Mouse (Mus musculus) hindbrain, embryonic 15.5 days (tissue): ENCODE measurements around the gene Numb. TPM values are rescaled to one million over a fixed set of nuclear protein-coding genes. Genes with fewer than 3 reads are reported as not detected.

Experiments used
- ATAC-seq: fragments of 200-750 bp; cut with Nextera tagmentation; 2 replicates; pipeline ENCODE4 v1.8.0; 2017; ENCODE audit warnings: low read depth, moderate number of reproducible peaks, moderate TSS enrichment; ENCODE audit not compliant: low FRiP score
- H3K27ac ChIP-seq: fragments of 300-500 bp; sonication (generic); replicated peaks from 2 replicates; pipeline ENCODE4 v1.5.1; 2015; ENCODE audit warnings: mild to moderate bottlenecking, inconsistent platforms
- H3K27me3 ChIP-seq: fragments of 300-500 bp; sonication (generic); 2 replicates; pipeline ENCODE4 v1.6.1; 2015; ENCODE audit warnings: control low read depth, inconsistent platforms
- H3K36me3 ChIP-seq: fragments of 300-500 bp; sonication (generic); 2 replicates; pipeline ENCODE4 v1.6.1; 2015; ENCODE audit warnings: control low read depth, inconsistent platforms
- H3K4me1 ChIP-seq: fragments of 300-500 bp; sonication (generic); replicated peaks from 2 replicates; pipeline ENCODE4 v1.6.1; 2015; ENCODE audit warnings: control low read depth, inconsistent platforms
- H3K4me2 ChIP-seq: fragments of 300-500 bp; sonication (generic); 2 replicates; pipeline ENCODE4 v1.6.1; 2015; ENCODE audit warnings: moderate library complexity, mild to moderate bottlenecking, inconsistent platforms
- H3K4me3 ChIP-seq: fragments of 300-500 bp; sonication (generic); 2 replicates; pipeline ENCODE4 v1.5.1; 2015; ENCODE audit warnings: mild to moderate bottlenecking, inconsistent platforms
- H3K9ac ChIP-seq: fragments of 300-500 bp; sonication (generic); 2 replicates; pipeline ENCODE4 v1.6.1; 2015; ENCODE audit warnings: inconsistent platforms
- H3K9me3 ChIP-seq: fragments of 300-500 bp; sonication (generic); 2 replicates; pipeline ENCODE4 v1.6.1; 2016; ENCODE audit warnings: control low read depth, inconsistent platforms
- WGBS: fragments of 180-500 bp; shearing (Covaris S2); methylation state at CpG from one replicate; pipeline ENCODE4 v1.1.7; 2015; 5-methylcytosine and 5-hydroxymethylcytosine counted together
- polyA plus RNA-seq: library from polyadenylated mRNA; unstranded; fragments of >200 nt; fragmentation: Nextera tagmentation; extraction: Ambion mirVana; gene quantifications from 2 replicates; pipeline ENCODE4 v1.2.1, GENCODE M21; 2015

Gene Numb
- polyA plus RNA-seq, result 15.3 and 17.4 TPM in 2 replicates

GRCm38 (mm10) chr12:83921535-83922381, at the start of gene Numb:
TSS of gene Numb (minus strand) at chr12:83921934.
- Histone ChIP-seq H3K27me3 (no peaks in the 10 kb centered on the region), H3K4me1 (peaks cover 23% of the 10 kb centered on the region; the same call in 1 of the 2 replicates), H3K9me3 (no peaks in the 10 kb centered on the region), H3K36me3 (no peaks in the 10 kb centered on the region), H3K9ac (peak within 1 kb of the TSS; percentile 78), H3K4me3 (peak within 1 kb of the TSS; percentile 97), H3K27ac (peak within 1 kb of the TSS; percentile 88), H3K4me2 (peak within 1 kb of the TSS; percentile 88)
- under 1% methylated on average over 54 of the region's 63 CpGs for WGBS
- ATAC-seq, result peak; percentile 100

GRCm38 (mm10) chr12:83965235-83965634, 43.5 kb upstream of the Numb start:
- Histone ChIP-seq H3K9ac (no peak overlapping the region), H3K4me2 (no peak overlapping the region), H3K36me3 (no peaks in the 10 kb centered on the region), H3K9me3 (no peaks in the 10 kb centered on the region), H3K4me3 (no peak overlapping the region), H3K4me1 (no peaks in the 10 kb centered on the region), H3K27me3 (no peaks in the 10 kb centered on the region), H3K27ac (no peak overlapping the region)
- no peak for ATAC-seq
- 87% methylated on average over 7 of the region's 7 CpGs for whole genome bisulfite sequencing

- no peaks in the 10 kb centered on the region for H3K27me3 ChIP-seq
- H3K9ac ChIP-seq, result no peak overlapping the region
- H3K27ac ChIP-seq, result no peak overlapping the region
- ATAC-seq, result no peak
- no peak overlapping the region for H3K4me3 ChIP-seq
- H3K4me2 ChIP-seq, result no peak overlapping the region
- H3K4me1 ChIP-seq, result peaks cover 5% of the 10 kb centered on the region
- no peaks in the 10 kb centered on the region for H3K9me3 ChIP-seq
- WGBS, result 94% methylated on average over 9 of the region's 9 CpGs
- peaks cover 6% of the 10 kb centered on the region for H3K36me3 ChIP-seq
Measured at GRCm38 (mm10) chr12:83958278-83958677, 36.5 kb upstream of the Numb start.

GRCm38 (mm10) chr12:83951711-83952575, 30.2 kb upstream of the Numb start:
- Histone ChIP-seq H3K4me3 (peak overlapping the region; percentile 98), H3K36me3 (peaks cover 9% of the 10 kb centered on the region), H3K9ac (peak overlapping the region; percentile 65), H3K9me3 (no peaks in the 10 kb centered on the region), H3K27me3 (no peaks in the 10 kb centered on the region), H3K4me2 (peak overlapping the region; percentile 85), H3K4me1 (peaks cover 33% of the 10 kb centered on the region), H3K27ac (peak overlapping the region; percentile 86; the same call in 1 of the 2 replicates)
- no peak for ATAC-seq
- WGBS, result 68% methylated on average over 32 of the region's 32 CpGs

GRCm38 (mm10) chr12:83950840-83951701, 29.3 kb upstream of the Numb start:
- under 1% methylated on average over 113 of the region's 116 CpGs for WGBS

GRCm38 (mm10) chr12:83950493-83950839, 28.7 kb upstream of the Numb start, which contains the start of gene Riox1:
TSS of gene Riox1 (plus strand) at chr12:83950608.
- H3K4me3 ChIP-seq, result peak within 1 kb of the TSS; percentile 98
- peak within 1 kb of the TSS; percentile 85 for H3K4me2 ChIP-seq
- WGBS, result 0% methylated on average over 37 of the region's 37 CpGs
- H3K9ac ChIP-seq, result peak within 1 kb of the TSS; percentile 65
- H3K36me3 ChIP-seq, result 0 out of 2 replicates have a peak, but pooled peaks cover 3% of the 10 kb centered on the region
- peak; percentile 96 for ATAC-seq
- no peaks in the 10 kb centered on the region for H3K9me3 ChIP-seq
- peaks cover 33% of the 10 kb centered on the region for H3K4me1 ChIP-seq
- H3K27me3 ChIP-seq, result no peaks in the 10 kb centered on the region
- H3K27ac ChIP-seq, result peak within 1 kb of the TSS; percentile 86

More at GRCm38 (mm10) chr12:83950840-83951701, 29.3 kb upstream of the Numb start:
- H3K4me1 ChIP-seq, result peaks cover 33% of the 10 kb centered on the region
- peak; percentile 68; the same call in 1 of the 2 replicates for ATAC-seq
- H3K4me2 ChIP-seq, result peak overlapping the region; percentile 85
- H3K4me3 ChIP-seq, result peak overlapping the region; percentile 98
- peak overlapping the region; percentile 86 for H3K27ac ChIP-seq
- H3K9me3 ChIP-seq, result no peaks in the 10 kb centered on the region
- H3K36me3 ChIP-seq, result peaks cover 8% of the 10 kb centered on the region
- H3K27me3 ChIP-seq, result no peaks in the 10 kb centered on the region
- H3K9ac ChIP-seq, result peak overlapping the region; percentile 65

DNA sequence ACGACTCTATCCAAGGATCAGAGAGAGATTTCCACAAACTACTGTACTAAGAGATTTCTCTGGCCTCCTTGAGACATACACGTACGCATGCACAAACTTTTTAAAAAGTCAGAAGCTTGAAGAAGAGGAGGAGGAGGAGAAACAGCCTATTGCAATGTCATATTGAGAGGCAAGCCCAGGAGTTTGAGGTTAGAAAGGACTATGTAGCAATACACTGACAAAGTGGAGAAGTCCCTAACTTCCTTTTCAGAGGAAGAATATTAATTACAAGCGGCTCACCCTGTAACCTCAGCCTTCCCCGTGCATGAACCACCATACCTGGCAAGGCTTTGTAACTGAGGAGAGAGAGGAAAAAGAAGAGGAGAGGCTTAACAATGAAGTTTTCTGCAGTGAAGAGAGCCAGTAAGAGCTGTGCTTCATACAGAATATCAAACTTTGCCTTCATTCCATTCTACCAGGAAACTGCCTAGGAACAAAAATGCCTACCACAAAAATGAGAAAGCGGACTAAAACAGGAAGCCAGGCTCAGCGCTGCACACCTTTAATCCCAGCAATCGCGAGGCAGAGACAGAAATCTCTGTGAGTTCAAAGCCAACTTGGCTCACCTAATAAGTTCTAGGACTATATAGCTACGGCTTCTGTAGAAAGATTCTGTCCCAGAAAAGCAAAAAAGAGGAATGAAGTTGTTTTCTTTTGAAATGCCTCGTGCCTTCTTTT, 28.2 kb upstream of the Numb start:
- Histone ChIP-seq H3K9me3 (no peaks in the 10 kb centered on the region), H3K27me3 (no peaks in the 10 kb centered on the region), H3K4me3 (peak overlapping the region; percentile 98), H3K4me1 (peaks cover 33% of the 10 kb centered on the region), H3K4me2 (peak overlapping the region; percentile 85), H3K9ac (peak overlapping the region; percentile 65; the same call in 1 of the 2 replicates), H3K36me3 (0 out of 2 replicates have a peak, but pooled peaks cover 3% of the 10 kb centered on the region), H3K27ac (peak overlapping the region; percentile 86; the same call in 1 of the 2 replicates)
- no peak for ATAC-seq
- 31% methylated on average over 11 of the region's 11 CpGs for WGBS

GRCm38 (mm10) chr12:83949043-83949442, 27.3 kb upstream of the Numb start:
- ATAC-seq, result no peak
- 86% methylated on average over 4 of the region's 4 CpGs for WGBS

DNA sequence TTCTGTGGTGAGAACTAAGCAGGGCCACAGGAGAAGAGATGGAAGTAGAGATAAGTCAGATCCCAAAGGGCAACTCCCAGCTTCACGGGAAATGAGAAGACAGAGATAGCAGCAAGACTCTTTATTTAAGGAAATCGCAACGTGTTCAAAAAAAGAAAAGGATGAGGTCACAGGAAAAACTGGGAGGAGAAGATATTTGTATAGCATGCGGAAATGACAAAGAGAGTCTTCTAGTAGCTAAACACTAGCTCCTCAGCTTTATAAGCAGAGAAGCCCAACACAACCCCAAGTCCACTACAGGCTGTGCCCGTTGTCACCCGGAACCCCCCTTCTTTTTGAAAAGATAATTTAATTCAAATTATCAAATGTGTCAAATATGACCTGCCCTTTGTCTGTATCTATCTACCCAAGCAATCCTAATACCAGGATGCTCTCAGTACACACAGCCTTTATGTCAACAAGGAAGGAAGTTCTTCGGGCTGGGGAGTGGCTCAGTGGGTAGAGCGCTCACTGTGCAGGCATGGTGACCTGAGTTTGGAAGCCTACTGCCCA, 25.6 kb upstream of the Numb start:
- WGBS, result 81% methylated on average over 8 of the region's 8 CpGs
- Histone ChIP-seq H3K9ac (no peak overlapping the region), H3K36me3 (no peaks in the 10 kb centered on the region), H3K27ac (no peak overlapping the region), H3K4me1 (peaks cover 19% of the 10 kb centered on the region), H3K4me3 (no peak overlapping the region), H3K27me3 (no peaks in the 10 kb centered on the region), H3K4me2 (no peak overlapping the region), H3K9me3 (no peaks in the 10 kb centered on the region)
- no peak for ATAC-seq

More at GRCm38 (mm10) chr12:83949043-83949442, 27.3 kb upstream of the Numb start:
- Histone ChIP-seq H3K4me3 (no peak overlapping the region), H3K4me1 (peaks cover 33% of the 10 kb centered on the region), H3K9me3 (no peaks in the 10 kb centered on the region), H3K4me2 (no peak overlapping the region), H3K27me3 (no peaks in the 10 kb centered on the region), H3K27ac (no peak overlapping the region), H3K9ac (no peak overlapping the region), H3K36me3 (0 out of 2 replicates have a peak, but pooled peaks cover 3% of the 10 kb centered on the region)

DNA sequence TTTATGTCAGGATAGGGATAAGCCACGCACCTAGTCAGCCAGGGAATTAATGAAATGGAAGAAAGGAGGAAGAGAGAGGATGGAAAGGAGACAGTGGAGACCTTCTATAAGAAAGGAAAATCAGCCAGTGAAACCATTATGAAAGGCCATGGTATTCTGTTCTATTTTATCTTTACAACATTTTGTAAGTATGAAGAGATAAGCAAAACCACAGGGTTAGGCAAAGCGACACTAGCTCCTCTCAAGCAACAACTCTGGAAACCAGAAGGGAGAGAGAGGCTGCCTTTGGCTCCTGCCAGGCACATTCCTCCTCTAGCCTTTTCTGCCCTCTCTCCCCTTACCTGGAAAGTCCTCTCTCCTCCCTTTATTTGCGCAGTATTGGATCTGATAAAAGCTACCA, 20.2 kb upstream of the Numb start:
- 88% methylated on average over 3 of the region's 3 CpGs for WGBS
- H3K4me1 ChIP-seq, result no peaks in the 10 kb centered on the region
- H3K36me3 ChIP-seq, result no peaks in the 10 kb centered on the region
- H3K27ac ChIP-seq, result no peak overlapping the region
- no peak overlapping the region for H3K4me3 ChIP-seq
- H3K4me2 ChIP-seq, result no peak overlapping the region
- no peak for ATAC-seq
- H3K9me3 ChIP-seq, result no peaks in the 10 kb centered on the region
- H3K27me3 ChIP-seq, result no peaks in the 10 kb centered on the region
- no peak overlapping the region for H3K9ac ChIP-seq
